Mouse (Mus musculus) testis, postnatal 10 days (tissue): ENCODE measurements around the gene Acbd6.

Experiments used
- DNase-seq: peaks from one replicate; pipeline ENCODE4 v3.0.0; 2021; ENCODE audit warnings: low spot score

The Acbd6 gene

DNA sequence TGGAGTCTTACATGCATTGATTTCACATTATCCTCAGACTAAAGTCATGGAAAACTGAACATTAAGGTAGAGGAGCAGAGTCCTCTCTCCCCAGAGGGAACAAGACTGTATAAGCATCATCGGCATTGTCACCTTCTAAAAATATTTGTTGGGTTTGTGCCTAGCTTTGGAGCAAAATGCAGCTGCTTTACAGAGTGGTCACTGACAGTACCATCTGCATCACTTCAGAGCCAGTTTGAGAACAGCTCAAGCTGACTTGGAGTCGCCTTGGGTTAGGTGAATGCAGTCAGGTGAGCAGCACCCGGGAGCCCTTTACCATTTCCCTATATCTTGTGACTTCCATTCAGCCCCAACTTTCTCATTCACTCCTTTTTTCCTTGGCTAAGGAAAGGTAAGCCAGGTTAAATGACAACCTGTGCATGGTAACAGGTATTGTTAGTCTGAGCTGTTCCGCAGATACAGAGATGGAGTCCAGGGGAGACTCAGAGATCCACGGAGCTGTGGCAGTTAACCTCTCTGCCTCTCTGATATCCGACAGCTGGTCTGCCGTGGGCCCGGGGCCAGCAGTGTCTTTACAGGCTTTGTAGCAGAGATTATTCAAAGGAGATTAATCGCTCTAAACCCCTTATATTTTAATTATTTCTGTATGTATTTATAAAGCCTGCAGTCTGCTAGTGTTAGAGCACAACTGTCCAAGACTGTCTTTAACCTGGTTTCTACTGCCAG is 92.4 kb downstream of the Acbd6 start:
- DNase-seq = no peak

DNA sequence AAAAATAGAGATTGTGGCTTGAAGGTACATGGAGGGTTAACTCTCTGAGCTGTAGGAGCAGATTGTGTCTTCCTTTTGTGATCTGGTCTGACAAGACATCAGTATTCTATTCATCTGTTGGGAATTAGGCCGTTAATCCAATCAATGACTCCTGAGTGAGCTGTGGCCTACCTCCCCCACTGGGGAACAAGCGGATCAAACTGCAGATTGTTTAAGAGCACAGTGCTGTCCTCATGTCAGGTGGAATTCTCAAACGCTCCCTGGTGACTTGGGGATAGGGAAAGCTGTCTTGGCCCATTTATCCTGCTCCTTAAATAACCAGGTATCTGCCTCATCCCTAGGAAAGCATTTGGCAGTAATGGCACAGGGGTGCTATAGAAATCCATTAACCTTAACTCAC is 97.0 kb downstream of the Acbd6 start:
- no peak for DNase-seq

DNA sequence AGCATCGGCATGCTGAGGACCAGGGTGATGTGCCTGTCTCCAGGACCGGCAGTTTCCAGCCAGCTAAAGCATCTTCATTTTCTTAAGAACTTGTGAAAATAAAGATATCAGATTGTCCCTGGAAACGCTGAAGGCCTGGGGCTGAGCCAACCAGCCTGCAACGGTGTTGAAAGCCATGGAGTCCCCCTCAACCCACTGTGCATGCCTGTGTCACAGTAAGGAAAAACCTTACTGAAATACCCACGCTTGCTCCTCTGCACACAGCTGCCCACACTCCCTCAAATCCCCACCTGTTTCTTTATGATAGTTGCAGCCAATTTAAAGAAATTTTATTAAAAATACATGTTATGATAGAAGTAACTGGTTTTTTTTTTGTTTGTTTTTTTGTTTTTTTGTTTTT is 98.4 kb downstream of the Acbd6 start:
- DNase-seq = no peak

- no peak for DNase-seq
Measured at GRCm38 (mm10) chr1:155663994-155664393, 106.1 kb downstream of the Acbd6 start.

GRCm38 (mm10) chr1:155675570-155675969 is 117.7 kb downstream of the Acbd6 start:
- no peak for DNase-seq

DNA sequence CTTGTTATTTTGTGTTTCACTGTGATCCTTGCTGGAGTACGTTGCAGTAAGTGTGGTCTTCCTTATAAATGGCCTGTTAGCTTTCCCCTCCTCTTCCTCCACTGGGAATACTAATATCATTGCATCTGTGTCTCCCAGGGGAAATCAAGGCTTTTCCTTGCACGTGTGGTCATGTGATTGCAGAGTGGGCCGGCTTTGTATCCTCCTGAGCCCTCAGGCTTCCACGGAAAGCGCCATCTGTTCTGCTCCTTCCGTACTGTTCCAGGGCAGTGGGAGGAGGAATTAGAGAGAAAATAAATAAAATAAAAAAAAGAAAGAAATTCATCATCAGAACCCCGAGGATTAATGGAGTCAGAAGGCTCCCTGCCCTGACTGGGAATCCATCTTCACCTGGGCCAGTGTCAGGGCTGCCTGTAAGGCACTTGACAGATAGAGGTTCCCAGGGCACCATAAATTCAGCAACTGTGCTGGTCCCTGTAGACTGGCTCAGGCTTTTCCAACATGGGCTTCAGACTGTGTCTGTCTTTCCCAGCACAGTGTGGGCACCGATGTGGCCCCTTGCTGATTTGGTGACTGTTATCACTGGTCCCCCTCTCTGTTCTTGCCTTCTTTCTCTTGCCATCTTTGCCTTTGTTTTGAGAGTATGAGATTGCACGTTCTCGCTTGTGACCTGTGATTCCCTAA is 123.3 kb downstream of the Acbd6 start:
- DNase-seq = no peak

DNA sequence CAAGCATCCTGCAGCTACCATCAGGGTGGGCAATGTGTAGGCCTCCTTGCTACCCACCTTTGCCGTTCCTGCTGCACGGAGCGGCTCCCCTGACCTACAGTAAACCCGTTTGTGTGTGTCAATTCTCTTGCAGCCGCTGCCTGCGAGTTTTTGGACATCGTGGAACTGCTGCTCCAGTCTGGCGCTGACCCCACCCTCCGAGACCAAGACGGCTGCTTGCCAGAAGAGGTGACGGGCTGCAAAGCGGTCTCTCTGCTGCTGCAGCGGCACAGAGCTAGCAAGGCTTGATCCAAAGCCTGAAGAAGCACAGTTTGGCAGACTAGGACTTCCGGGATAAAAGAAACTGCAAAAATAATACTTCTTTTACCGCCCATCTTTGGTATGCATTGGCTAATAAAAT is 128.9 kb downstream of the Acbd6 start:
- no peak for DNase-seq

DNA sequence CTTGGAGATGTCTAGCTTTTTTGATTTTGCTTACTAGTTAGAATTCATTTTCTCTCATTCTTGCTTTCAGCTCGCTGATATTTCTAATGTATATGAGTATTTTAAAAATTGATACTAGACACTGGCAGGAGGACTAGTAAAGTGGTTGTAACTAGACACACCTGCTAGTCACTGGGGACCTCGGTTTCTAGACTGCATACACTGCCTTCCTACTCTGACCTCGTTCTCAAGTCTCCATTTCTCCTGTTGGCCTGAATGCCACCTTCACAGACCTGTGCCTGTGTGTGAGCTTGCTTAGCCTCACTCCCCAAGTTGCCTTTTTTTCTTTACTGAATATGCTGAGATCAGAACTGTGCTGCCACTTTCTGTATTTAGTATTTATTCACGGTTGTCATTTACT is 131.2 kb downstream of the Acbd6 start:
- DNase-seq = no peak

- DNase-seq = no peak
Measured at GRCm38 (mm10) chr1:155689558-155689957, 131.6 kb downstream of the Acbd6 start.

- no peak for DNase-seq
Measured at GRCm38 (mm10) chr1:155692230-155692629, 134.3 kb downstream of the Acbd6 start.

GRCm38 (mm10) chr1:155693026-155693425 is 135.1 kb downstream of the Acbd6 start:
- no peak for DNase-seq

DNA sequence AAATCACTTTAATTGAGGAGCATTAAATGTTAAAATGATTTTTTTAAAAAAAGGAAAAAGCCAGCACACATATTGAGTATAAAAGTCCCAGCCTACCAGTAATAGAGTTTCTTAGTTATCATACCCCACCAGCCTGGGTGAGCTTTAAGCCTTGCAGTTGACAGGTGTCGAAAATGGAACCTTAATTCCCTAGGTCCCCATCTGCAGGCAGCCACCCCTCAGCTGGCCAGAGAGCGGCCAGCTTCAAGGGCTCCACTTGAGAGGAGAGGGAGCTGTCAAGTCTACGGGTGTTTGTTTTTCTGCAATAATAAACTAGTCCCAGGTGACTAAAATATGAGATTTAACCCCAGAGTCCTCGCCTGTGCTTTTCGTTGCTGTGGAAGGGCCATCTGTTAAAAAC is 135.5 kb downstream of the Acbd6 start:
- no peak for DNase-seq

DNA sequence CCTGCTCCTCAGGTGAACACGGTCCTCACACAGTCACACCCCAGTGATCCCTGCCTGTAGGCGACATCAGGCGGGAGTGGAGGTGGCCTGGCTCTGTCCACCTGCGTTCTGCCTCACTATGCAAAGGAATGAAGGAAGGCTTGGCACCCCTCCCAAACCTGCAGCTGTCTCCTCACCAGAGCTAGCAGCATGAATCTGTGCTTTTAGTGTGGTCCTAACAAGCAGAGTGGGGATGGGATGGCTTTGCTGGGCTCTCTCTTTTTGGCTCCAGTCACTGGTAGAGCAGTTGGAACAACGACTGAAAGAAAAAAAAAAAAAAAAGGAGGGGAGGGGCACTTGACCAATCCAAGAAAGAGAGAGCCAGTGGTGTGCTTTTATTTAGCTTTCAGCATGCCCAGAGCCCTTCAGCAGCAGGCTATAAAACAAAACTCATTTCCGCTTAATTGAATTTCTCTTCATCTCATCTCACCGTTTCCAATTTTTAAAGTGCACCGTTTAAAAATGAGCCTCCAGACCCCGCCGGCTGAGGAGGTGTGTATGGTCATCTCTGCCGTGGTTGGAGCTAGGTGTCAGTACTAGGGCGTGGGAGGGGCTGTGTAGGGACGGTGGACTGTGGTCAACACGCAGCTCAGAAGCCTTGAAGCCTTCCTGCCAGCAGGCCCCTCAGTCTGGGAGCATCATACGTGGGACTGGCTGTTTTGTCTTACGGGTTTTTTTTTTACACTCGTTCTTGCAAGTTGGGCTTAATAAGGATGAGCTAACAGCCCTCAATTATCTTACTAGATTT is 140.6 kb downstream of the Acbd6 start:
- DNase-seq = no peak

DNA sequence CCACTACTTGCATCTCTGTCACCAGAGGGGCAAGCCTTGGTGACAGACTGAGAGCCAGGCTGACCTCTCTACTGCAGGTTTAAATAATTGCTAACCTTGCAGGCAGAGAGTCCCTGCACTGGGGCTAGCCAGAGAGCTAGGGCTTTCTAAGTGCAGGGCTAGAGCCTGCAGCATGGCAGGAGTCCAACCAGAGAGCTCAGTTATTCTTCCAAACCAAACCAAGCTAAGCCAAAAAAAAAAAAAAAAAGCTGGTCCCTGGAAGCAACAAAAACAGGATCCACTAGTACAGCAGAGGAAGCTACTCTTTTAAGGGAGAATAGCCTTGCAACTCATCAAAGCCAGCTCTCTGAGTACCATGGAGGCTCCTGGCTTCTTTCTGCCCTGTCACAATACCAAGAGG is 143.0 kb downstream of the Acbd6 start:
- DNase-seq = no peak

- DNase-seq = no peak
Measured at GRCm38 (mm10) chr1:155703191-155703680, 145.3 kb downstream of the Acbd6 start.

- DNase-seq = no peak
Measured at GRCm38 (mm10) chr1:155704182-155704581, 146.3 kb downstream of the Acbd6 start.

DNA sequence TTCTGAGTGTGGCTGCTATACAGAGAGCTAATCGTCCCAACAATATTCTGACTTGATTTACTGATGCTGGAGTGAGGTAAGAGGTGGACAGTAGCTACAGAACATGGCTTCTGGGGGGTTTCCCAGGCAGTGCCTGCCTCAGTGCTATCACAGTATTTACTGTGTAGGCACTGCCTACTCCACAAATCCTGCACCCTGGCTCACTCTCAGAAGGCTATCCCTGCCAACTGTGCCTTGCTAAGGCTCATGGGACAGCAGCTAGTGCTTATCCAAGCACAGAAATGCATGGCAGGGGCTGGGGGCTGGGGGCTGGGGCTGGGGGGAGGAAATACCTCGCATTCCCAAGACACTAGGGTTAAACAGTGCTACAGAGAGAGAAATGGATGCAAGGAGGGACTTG is 155.4 kb downstream of the Acbd6 start:
- DNase-seq = no peak

DNA sequence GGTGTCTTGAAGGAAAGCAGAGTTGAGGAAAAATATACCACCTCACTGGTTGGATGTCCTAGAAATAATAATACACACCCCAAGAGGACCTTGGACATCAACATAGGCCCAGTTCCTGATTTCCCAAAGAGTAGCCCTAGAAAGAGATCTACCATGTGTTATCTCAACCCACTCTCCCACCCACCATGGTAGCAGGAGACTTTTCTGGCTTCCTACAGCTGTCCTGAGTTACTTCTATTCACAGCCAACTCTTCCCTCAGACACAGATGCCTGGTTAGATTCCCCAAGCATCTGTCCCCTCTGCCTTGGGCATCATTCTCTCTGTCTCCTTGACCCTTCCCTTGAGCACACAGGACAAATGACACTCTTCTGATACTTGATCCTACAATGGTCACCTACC is 157.4 kb downstream of the Acbd6 start:
- DNase-seq = no peak

DNA sequence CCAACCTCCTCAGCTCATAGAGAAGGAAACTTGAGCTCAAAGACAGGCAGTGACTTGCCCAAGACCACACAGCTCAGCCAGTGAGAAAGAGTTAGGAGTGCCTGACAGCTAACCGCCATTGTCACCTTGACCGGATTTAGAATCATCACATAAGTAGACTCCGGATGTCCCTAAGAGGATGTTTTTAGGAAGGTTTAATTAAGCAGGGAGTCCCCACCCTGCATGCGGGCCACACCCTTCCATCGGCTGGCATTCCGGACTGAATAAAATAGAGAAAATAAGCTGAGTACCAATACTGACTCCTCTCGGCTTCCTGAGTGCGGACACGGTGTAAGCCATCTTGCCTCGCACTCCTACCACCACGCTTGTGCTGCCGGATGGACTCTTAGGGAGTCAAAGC is 159.4 kb downstream of the Acbd6 start:
- no peak for DNase-seq

DNA sequence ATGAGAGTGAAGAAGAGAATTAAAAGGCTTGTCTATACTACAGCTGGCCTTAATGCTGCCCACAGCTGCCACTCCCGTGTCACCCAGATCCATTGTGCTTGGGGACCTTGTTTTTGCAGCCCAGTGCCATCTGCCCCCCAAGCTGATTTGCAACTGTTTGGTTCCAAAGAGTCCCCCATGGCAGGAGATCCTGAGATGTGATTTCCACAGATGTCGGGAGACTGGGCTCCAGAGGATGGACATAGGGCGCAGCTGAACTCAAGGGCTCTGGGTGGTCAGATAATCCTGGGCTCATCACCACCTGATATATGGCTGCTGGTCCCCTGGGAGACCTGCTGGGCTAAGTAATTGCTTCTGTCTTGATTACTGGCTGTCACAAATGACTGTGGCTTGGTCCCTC is 160.9 kb downstream of the Acbd6 start:
- DNase-seq = no peak

DNA sequence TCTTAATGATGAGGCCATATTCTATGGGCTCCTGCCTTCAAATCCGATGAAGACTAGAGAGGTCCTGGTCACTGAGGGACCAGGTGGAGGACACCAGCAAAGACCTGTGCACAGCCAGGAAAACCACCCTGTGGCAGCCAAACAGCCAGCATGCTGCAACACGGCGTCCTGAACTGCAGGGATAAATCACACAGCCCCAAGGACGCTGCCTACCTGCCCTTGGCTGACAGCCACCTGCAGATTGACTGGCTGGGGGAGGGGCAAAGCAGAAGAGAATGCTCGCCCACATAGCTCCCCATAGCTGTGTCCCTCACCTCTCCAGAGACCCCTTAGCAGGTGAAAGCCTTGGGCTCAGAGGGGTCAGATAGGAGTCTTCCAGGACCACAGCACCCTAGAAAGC is 162.1 kb downstream of the Acbd6 start:
- no peak for DNase-seq

- peak; percentile 60 for DNase-seq
Measured at GRCm38 (mm10) chr1:155721443-155721842, 163.5 kb downstream of the Acbd6 start.

DNA sequence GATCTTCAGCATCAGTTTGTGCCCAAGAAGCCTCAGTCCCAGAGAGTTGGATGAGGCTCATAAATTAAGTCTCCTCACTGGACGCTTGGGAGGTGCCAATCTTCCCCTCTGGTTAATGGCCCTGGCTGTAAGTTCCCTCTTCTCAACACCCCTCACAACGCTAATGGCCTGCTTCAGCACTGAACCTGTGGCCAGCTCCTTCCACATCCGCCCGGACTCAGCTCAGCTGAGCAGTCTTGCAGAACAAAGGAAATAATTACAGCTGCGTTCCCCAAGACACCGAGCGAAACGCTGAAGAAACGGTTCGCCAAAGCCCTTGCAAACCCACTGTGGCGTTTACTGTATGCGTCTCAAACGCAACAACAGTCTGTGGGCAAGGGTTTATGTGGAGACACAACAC is 164.3 kb downstream of the Acbd6 start:
- peak; percentile 71 for DNase-seq
